8 mouse cellular contexts compared by ENCODE assay signal in the genomic region with DNA sequence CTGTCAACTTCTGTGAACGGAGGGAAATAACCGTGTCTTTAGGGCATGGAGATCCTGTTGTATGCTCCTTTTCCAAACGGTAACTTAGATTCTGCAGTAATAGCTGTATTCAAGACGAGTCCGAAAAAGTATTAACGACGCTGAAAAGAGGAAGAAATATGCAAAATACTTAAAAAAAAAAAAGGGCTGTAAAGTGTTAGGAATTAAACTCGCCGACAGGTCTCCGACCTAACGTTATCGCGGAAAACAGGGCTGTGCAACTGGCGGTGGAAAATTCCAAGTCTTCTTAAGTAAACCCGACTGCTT. TPM values are rescaled to one million over a fixed set of nuclear protein-coding genes. Genes with fewer than 3 reads are reported as not detected.
DNase-seq lines count a peak whose midpoint lies in the region; ATAC-seq and TF ChIP-seq lines count a peak whose summit lies in the region.

No protein-coding gene starts in this region.

- TF ChIP-seq CTCF in liver, adult 2 months (IDR thresholded peaks at IDR 0.05; ENCODE audit: low read depth, low read length) = no peak

- H3K9me3 ChIP-seq in embryonic facial prominence, embryonic 12.5 days = no peaks in the 10 kb centered on the region
- no peaks in the 10 kb centered on the region for H3K9me3 ChIP-seq in intestine, embryonic 15.5 days
- no peaks in the 10 kb centered on the region for H3K9me3 ChIP-seq in neural tube, embryonic 12.5 days

- H3K27me3 ChIP-seq in liver, adult 2 months (ENCODE audit: control insufficient read depth, insufficient read depth, low read length) = no peaks in the 10 kb centered on the region
- no peaks in the 10 kb centered on the region for H3K27me3 ChIP-seq in embryonic facial prominence, embryonic 12.5 days
- no peaks in the 10 kb centered on the region for H3K27me3 ChIP-seq in intestine, embryonic 15.5 days (replicated peaks)
- no peaks in the 10 kb centered on the region for H3K27me3 ChIP-seq in neural tube, embryonic 12.5 days (replicated peaks)

- no peaks in the 10 kb centered on the region; the same call in 1 of the 2 replicates for H3K36me3 ChIP-seq in liver, adult 2 months (ENCODE audit: control insufficient read depth, insufficient read depth, low read length)
- H3K36me3 ChIP-seq in embryonic facial prominence, embryonic 12.5 days = 0 out of 2 replicates have a peak, but pooled peaks cover 9% of the 10 kb centered on the region
- peaks cover 4% of the 10 kb centered on the region; the same call in 1 of the 2 replicates for H3K36me3 ChIP-seq in intestine, embryonic 15.5 days
- H3K36me3 ChIP-seq in neural tube, embryonic 12.5 days = peaks cover 7% of the 10 kb centered on the region

- H3K27ac ChIP-seq in liver, adult 2 months (replicated peaks; ENCODE audit: insufficient read depth, low read depth, low read length) = peak overlapping the region; percentile 75
- H3K27ac ChIP-seq in embryonic facial prominence, embryonic 12.5 days = peak overlapping the region; percentile 77
- peak overlapping the region; percentile 92 for H3K27ac ChIP-seq in intestine, embryonic 15.5 days
- no peak overlapping the region for H3K27ac ChIP-seq in neural tube, embryonic 12.5 days

- peak overlapping the region; percentile 59 for H3K9ac ChIP-seq in liver, adult 2 months (ENCODE audit: low read depth, low read length)
- peak overlapping the region; percentile 68 for H3K9ac ChIP-seq in embryonic facial prominence, embryonic 12.5 days
- peak overlapping the region; percentile 59 for H3K9ac ChIP-seq in intestine, embryonic 15.5 days
- H3K9ac ChIP-seq in neural tube, embryonic 12.5 days = peak overlapping the region; percentile 61

- no peak for ATAC-seq in embryonic facial prominence, embryonic 12.5 days (ENCODE audit: insufficient number of reproducible peaks, insufficient read depth, low FRiP score, low TSS enrichment)
- ATAC-seq in intestine, embryonic 15.5 days = no peak
- ATAC-seq in neural tube, embryonic 12.5 days (ENCODE audit: low FRiP score, low read depth) = no peak

- intact Hi-C loops in left cerebral cortex, postnatal 14 days (cut with DNase I) = loop anchor here (5.0 kb wide), 1 partner anchor 78 kb away; no protein-coding TSS in a partner anchor

- peak overlapping the region; percentile 87 for H3K4me3 ChIP-seq in liver, adult 2 months (ENCODE audit: insufficient read depth, low read depth, low read length)
- peak overlapping the region; percentile 96 for H3K4me3 ChIP-seq in embryonic facial prominence, embryonic 12.5 days
- peak overlapping the region; percentile 72 for H3K4me3 ChIP-seq in intestine, embryonic 15.5 days (replicated peaks)
- peak overlapping the region; percentile 94 for H3K4me3 ChIP-seq in neural tube, embryonic 12.5 days

- TF ChIP-seq POLR2A in liver, adult 2 months (IDR thresholded peaks at IDR 0.05; ENCODE audit: extremely low read depth, insufficient read depth, low read length) = no peak

- peaks cover 13% of the 10 kb centered on the region; the same call in 1 of the 2 replicates for H3K79me2 ChIP-seq in liver, adult 2 months (ENCODE audit: control insufficient read depth, insufficient read depth, low read length)

- no peak for DNase-seq in liver, adult 2 months (ENCODE audit: extremely low read depth, low read depth, low spot score)
- no peak for DNase-seq in liver
- no peak for DNase-seq in right cerebral cortex, adult 2 months (ENCODE audit: low spot score in 2 of 2)
- no peak for DNase-seq in urinary bladder, postnatal 10 days (ENCODE audit: low spot score)
- DNase-seq in left cerebral cortex, postnatal 14 days (ENCODE audit: low spot score in 2 of 2) = no peak

- 2% methylated on average over 15 of the region's 15 CpGs for WGBS in liver, adult 2 months
- WGBS in embryonic facial prominence, embryonic 12.5 days = 1% methylated on average over 15 of the region's 15 CpGs
- 1% methylated on average over 15 of the region's 15 CpGs for WGBS in intestine, embryonic 15.5 days
- 3% methylated on average over 15 of the region's 15 CpGs for WGBS in neural tube, embryonic 12.5 days

- peaks cover 9% of the 10 kb centered on the region; the same call in 1 of the 2 replicates for H3K4me1 ChIP-seq in liver, adult 2 months (ENCODE audit: control insufficient read depth, insufficient read depth, low read length)
- peaks cover 9% of the 10 kb centered on the region for H3K4me1 ChIP-seq in embryonic facial prominence, embryonic 12.5 days
- H3K4me1 ChIP-seq in intestine, embryonic 15.5 days (replicated peaks) = peaks cover 4% of the 10 kb centered on the region; the same call in 1 of the 2 replicates
- H3K4me1 ChIP-seq in neural tube, embryonic 12.5 days = peaks cover 16% of the 10 kb centered on the region

- H3K4me2 ChIP-seq in embryonic facial prominence, embryonic 12.5 days (replicated peaks) = peak overlapping the region; percentile 85
- H3K4me2 ChIP-seq in intestine, embryonic 15.5 days (replicated peaks) = peak overlapping the region; percentile 83
- peak overlapping the region; percentile 86 for H3K4me2 ChIP-seq in neural tube, embryonic 12.5 days (replicated peaks)

RNA-seq across cellular contexts. Expression of a gene that starts 0.7 kb away (rescaled TPM):
- total RNA-seq in liver, adult 2 months (2014; rRNA removed) = 2.8 and 3.1 TPM in 2 replicates
- polyA plus RNA-seq in liver, adult 2 months (2012; rRNA removed) = 1.5 and 1.7 TPM in 2 replicates
- 26.6 and 27.7 TPM in 2 replicates for polyA plus RNA-seq in embryonic facial prominence, embryonic 12.5 days (2016; fragmentation: Nextera tagmentation; extraction: Ambion mirVana)
- 13.2 and 13.8 TPM in 2 replicates for polyA plus RNA-seq in intestine, embryonic 15.5 days (2015; fragmentation: Nextera tagmentation; extraction: Ambion mirVana)
- 28.1 and 30.8 TPM in 2 replicates for polyA plus RNA-seq in neural tube, embryonic 12.5 days (2016; fragmentation: Nextera tagmentation; extraction: Ambion mirVana)
- total RNA-seq in left cerebral cortex, postnatal 14 days (2021) = 10 to 100 TPM; 18.1 to 18.9 TPM

RNA-seq across cellular contexts. Expression of a gene that starts 42.6 kb away (rescaled TPM):
- 21.4 and 25.4 TPM in 2 replicates for total RNA-seq in liver, adult 2 months (2014; rRNA removed)
- 16.5 and 19.5 TPM in 2 replicates for polyA plus RNA-seq in liver, adult 2 months (2012; rRNA removed)
- 28.7 and 31.6 TPM in 2 replicates for polyA plus RNA-seq in embryonic facial prominence, embryonic 12.5 days (2016; fragmentation: Nextera tagmentation; extraction: Ambion mirVana)
- polyA plus RNA-seq in intestine, embryonic 15.5 days (2015; fragmentation: Nextera tagmentation; extraction: Ambion mirVana) = 13.4 and 14.7 TPM in 2 replicates
- polyA plus RNA-seq in neural tube, embryonic 12.5 days (2016; fragmentation: Nextera tagmentation; extraction: Ambion mirVana) = 34.5 and 38.2 TPM in 2 replicates
- 10 to 100 TPM; 58.3 to 59.5 TPM for total RNA-seq in left cerebral cortex, postnatal 14 days (2021)
